Mouse (Mus musculus) C2C12 (cell line): ENCODE results near the gene Krtap10-4.

Source experiments
- CEBPB ChIP-seq: IDR thresholded peaks from one replicate; pipeline ENCODE4 v1.6.1; 2011; ENCODE audit warnings: low read depth, mild to moderate bottlenecking, control low read depth, moderate library complexity
- CTCF ChIP-seq: IDR thresholded peaks from one replicate; pipeline ENCODE4 v1.5.1; 2011; ENCODE audit not compliant: control insufficient read depth, insufficient read depth, insufficient read length
- USF1 ChIP-seq: IDR thresholded peaks from one replicate; pipeline ENCODE4 v1.6.1; 2011; ENCODE audit warnings: low read depth, mild to moderate bottlenecking, control low read depth, moderate library complexity

DNA sequence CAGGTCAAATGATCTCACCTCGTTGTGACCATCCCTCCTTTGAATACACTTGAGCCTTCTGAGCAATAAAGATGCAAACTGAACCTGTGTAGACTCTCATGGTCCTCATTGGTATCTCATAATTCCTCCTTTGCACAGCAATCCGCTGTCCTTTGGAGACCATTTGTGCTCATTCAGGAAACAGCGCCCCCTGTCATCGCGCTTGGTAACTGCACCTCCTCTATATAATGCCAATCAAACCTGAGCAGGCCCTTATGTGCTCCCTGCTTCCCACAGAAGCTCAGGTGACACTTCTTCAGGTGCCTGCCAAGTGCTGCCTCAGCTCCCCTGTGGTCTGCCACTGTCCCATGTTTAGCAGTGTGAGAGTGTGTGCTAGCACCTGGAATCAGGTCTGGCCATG, 11.4 kb downstream of the Krtap10-4 start:
- TF ChIP-seq CTCF (no peak), CEBPB (no peak), USF1 (no peak)
